Mouse (Mus musculus): Measurements from ENCODE around the gene Sel1l3.

Gene Sel1l3

GRCm38 (mm10) chr5:53087452-53087851 is 126.3 kb downstream of the Sel1l3 start:
- no peak for DNase-seq (ENCODE audit: low spot score)

GRCm38 (mm10) chr5:53078453-53078852 is 135.3 kb downstream of the Sel1l3 start:
- DNase-seq (ENCODE audit: low spot score) = no peak

GRCm38 (mm10) chr5:53074553-53074952 is 139.2 kb downstream of the Sel1l3 start:
- no peak for DNase-seq (ENCODE audit: low spot score)

DNA sequence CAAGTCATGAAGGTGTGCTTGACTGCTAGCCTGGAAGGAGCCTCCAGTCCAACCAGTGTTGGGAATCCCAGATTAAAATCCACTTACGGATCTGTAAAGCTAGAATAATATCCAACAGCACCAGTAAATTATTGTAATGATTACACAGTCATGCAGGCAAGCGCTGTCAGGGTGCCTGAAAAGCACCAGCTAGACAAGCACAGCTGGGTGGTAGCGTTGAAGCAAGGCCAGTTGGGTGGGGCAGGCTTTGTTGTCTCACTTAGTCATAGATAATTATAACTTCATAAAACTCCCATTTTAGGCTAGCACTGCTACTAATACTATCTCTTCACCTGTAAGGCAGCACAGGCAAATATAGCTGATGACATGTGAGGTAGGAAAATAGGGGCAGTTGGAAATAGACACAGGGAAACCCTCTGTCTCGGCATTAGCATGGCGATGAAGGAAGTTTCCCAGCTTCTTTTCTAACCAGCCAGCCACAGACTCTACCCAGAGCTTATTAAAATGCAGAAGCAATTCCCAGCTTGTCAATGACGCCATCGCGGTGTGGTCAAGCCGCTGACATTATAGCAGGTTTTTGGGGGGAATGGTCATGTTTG is 152.1 kb downstream of the Sel1l3 start:
- DNase-seq (ENCODE audit: low spot score) = no peak

Data from urinary bladder, postnatal 14 days (tissue).